Mouse (Mus musculus) right cerebral cortex, adult 2 months (tissue): ENCODE data around the gene 5330417H12Rik.
A peak's percentile ranks its signal among the peaks of the same experiment; 100 is the strongest.

Experiments
- DNase-seq, 2 experiments: peaks; one replicate each; pipeline ENCODE4 v3.0.0; 2021 to 2022; ENCODE audit warnings: low spot score in 2 of 2

5330417H12Rik gene

DNA sequence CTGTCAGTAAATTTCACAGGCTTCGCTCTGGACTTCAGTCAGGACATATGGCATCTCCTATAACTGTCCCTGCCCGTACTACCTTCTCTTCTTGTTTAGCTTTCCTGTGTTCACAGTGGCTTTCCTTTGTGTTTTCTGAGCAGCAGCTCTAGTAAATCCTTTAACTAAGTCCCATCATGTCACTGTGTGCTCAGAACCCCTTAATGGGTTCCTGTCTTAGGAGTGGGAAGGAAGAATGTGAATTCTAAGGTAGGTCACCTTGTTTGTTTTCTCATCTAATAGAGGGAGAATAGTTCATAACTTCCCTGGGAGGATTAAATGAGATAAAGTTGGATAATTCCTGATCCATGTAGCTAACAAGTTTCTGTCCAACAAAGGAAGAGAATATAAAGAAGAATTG, at the start of gene 5330417H12Rik:
TSS of gene 5330417H12Rik (minus strand) at position 101 of the 400 bp plus-strand sequence.
- DNase-seq = no peak

DNA sequence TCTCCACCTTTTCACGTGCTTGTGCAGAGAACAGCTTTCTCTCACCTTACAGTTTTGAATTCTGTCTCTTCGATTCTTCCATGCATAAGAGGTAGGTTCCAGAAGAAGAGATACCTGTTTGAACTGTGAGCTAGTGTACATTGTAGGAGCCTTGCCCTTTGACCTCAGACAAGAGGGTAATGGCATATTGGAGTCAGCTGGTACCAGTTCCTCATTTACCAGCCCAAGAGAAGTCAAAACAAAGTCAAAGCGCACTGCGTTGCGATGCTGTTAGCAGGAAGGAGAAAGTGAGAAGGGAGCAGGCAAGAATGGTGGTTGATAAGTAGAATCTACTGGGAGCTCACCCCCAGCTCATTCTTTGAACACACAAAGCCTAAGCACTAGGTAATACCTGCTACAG, 43.6 kb upstream of the 5330417H12Rik start:
- no peak for DNase-seq

DNA sequence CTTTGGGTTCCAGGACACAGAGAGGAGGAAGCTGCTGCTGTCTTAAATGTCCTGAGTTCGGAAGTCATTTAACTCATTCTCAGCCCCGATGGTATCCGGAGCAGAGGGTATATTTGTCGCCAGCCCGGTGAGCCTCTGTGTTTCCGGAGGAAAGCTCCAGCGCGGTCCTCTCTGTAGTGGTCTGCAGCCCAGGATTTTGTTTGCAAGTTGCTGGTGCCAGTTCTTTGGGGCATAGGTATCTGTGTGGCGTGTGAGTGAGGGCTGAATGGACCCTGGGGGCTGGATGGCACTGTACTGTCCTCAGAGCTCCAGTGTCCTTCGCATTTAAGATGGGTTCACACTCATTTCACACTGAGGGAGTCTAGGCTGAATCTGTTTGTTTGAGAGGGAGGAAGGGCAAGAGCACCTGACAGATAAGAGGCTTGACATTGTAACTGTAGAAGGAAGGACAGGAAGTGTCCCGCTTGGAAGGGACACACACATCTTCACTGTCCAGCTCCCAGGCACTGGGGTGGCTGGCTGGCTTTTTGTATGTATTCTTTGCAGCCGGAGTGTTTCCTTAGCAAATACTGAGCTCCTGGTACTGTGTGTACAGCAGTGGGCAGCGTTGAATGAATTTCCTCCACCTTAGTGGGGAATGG, 41.4 kb upstream of the 5330417H12Rik start:
- no peak for DNase-seq

DNA sequence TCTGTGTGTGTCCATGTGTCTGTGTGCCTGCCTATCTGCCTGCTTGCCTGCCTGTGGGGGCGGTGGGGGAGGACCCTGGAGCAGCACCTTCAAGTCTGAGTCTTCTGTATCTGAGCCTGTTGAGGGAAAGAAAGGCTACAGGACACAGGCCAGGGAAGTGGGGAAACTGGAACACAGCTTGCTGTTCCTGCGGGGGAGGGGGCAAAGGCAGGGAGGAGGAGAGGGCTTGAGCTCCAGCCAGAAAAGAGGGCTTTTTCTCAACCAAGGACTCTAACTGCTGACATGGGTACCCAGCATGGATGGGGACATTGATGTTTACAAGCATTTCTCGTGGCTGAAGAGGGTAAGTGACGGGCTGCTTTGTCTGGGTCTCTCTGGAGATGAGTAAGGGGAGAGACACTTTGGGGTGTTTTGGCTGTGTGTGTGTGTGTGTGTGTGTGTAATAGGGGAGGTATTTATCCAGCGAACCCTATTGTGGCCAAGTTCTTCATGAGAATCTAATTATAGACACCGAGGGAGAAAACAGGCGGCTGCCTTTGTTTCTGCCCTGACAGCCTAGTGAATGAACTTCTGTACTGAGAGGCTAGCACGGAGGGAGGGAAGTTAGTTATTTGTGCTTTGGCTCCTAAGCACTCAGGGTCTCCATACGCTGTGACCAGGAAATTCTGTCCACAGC, 40.8 kb upstream of the 5330417H12Rik start:
- peak; percentile 20 to 40 for DNase-seq

DNA sequence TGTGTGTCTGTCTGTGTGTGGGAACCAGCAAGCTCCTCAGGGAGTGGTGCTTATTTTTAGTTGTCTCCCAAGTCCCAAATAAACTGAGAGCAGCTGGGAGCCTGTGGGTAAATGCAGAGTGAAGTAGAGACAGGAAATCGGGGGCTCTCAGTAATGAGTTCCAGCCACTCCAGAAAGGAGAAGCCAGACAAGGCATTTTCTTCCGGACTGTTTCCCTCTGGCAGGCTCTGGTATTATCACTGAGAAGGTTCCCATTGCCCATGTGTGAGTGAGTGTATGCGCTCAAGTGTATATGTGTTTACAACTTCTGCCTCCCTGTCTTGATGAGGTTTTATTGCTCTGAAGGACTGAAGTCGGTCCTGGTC, 40.2 kb upstream of the 5330417H12Rik start:
- DNase-seq = peak; percentile 32 to 41

DNA sequence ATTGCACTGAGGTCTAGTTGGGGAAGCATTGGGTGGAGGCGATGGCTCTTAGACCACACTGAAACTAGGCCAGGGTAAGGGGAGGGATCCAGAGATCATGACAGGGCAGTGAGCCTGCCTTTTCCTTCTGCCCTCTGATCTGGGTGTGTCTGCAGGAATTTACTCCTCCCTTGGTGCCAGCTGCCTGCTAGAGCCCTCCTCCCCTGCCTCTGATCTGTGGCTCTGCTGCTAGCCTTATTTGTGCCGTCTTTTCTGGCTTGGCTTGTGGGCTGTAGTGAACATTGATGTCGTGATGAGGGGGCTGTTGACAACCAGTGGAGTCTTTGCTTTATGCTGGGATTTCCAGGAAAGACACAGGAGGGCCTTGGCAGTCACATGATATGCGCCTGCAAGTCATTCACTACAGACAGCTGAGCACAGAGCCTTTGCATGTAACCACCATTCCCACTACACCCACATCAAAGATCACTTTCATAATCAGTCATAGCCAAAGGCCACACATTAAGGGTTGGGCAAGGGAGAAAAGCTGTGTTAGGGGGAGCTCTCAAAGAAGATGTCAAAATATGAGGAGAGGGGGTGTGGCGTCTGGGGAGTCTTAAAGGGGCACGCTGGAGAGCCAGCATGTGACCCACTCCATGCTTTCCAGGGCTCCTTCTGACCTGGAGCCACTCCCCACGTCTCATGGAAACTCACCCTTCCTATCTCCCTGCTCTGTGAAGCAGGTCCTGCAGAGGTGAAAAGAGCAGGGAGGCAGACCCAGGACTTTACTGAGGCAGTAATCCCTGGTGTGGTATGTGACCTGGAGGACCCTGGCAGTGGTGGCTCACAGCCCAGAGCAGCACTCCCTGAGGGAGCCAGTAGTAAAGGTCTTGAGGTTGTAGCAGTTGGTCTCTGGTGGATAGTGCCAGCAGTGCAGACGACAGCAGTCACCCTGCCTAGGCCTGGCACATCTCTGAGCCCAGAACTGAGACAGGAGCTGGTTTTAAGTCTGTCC, 39.4 kb upstream of the 5330417H12Rik start:
- peak in 1 of 2 experiments; percentile 4 for DNase-seq

DNA sequence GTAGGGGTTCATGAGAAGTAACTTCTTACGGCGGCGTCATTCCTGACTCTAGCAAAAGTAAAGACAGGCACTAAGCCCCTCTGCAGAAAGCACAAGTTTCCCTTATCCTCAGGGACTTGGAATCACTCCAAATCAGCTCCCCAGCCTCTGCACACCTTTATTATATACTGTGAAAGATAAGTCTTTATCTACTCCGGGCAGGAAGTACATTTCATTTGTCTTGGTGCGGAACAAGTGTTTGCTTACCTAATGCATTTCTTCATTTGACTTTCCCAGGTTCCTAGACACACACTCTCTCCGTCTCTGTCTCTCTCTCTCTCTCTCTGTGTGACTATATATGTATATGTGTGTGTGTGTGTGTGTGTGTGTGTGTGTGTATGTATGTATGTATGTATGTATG, 38.7 kb upstream of the 5330417H12Rik start:
- no peak for DNase-seq

DNA sequence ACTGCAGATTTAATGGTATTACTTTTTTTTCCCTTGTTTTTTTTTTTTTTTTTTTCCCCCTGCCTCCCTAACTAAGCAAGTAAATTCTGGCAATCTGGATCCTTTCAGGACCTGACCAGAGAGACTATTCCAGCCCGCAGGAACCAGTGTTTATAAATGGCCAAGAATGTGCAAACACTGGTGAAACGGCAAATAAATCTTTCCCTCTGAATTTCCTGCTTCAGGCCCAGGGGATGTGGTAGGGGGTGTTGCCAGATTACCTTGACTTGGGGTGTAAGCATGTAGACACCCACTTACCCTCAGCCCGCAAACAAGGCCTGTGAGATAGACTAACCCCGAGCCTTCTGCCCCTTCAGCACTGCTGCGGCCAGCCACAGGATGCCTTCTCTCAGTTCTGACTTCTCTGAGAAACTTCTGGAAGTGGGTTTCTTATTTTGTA, 36.9 kb upstream of the 5330417H12Rik start:
- no peak for DNase-seq

DNA sequence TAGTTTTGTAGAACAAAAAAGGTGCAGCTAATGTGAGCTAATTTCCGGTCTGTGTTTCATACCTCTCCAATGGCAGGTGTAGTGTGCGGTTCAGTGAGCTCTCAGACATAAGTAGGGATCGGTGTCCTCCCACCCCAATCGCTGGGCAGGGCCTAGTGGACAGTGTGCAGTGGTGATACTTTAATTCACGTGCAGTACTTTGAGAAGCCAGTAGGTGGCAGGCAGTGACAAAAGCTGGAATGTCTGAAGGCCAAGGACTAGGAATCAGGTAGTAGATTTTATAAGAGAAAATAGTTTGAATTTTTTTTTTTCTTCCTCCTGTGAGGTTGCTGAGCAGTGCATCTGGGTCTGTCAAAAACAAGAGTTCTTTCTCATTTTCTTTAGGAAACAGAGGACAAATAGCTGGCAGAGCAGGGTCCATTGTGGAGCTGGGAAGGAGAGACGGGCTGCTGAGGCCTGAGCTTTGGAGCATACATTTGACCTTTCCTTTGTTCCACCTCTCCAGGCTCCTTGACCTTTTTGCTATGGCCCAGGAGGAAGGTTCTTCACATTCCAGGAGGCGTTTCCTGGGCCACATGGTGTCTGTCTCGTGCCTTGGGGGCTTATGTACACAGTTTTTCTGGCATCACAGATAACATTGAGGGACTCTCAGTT, 36.4 kb upstream of the 5330417H12Rik start:
- peak; percentile 83 to 86 for DNase-seq

DNA sequence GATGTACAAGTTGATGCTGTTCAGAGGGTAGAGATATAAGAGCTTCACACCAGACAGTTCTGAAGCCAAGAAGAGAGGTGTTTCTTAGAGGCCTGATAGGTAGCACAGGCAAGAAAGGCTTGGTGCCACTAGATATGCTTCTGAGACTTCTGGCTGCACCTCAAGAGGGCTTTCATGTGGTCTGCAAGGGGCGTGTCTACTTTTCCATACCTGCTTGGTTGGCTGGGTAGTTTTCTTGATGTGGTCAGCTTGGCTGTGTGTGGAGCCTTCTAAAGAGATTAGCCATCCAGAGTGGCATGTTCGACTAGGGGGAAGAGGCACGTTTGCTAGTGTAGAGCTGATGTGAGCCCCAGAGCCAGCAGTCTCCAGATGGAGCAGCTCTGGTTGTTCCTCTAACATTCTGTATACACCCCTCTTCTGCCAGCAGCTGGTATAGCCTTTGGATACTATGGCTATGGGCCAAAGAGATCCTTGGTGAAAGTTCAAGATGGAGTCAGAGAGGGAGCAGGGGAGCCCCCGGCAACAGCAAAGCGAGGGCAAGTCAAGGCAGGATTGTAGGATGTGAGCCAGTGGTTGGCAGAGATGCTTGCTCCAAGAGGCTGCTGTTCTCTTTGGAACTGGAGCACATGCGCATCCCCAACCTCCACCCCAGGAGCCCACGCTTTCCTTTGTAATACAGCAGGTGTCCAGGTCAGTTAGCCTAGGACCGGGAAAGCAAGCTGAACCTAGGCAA, 34.4 kb upstream of the 5330417H12Rik start:
- DNase-seq = no peak

DNA sequence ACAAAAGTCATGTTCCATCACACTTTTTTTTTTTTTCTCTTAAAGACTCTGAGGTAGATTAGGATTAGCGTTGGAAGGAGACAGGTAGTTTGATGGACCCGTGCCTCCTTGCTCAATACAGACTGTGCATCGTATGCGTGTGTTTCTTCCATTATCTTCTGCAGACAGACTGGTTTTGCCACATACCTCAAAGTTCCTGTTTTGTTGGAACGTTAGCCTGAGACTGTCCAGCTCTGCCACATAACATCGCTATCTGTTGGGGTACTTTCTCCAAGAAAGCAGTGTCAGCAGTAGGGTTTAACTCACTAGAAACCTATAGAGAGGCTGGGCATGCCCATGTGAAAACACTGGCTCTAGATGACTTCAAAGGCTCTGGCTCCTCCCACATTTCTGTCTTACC, 31.5 kb upstream of the 5330417H12Rik start:
- no peak for DNase-seq

DNA sequence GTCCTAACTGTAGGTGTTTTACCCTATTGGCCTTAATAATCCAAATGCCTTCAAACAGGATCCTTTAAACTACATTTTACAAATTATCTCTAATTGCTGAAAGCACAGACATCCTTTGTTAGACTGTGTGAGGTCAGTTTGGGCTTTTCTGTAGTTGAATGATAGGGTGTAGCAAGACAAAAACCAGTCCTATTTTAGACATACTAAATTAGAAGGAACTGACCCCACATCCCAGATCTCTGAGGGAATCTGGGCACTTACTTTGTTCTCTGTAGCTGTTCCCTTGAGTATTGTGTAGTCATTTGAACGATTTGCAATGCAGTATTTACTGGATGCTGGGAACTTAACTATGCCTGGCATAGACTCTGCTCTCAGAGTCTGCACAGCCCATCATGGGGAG, 26.9 kb upstream of the 5330417H12Rik start:
- DNase-seq = no peak

DNA sequence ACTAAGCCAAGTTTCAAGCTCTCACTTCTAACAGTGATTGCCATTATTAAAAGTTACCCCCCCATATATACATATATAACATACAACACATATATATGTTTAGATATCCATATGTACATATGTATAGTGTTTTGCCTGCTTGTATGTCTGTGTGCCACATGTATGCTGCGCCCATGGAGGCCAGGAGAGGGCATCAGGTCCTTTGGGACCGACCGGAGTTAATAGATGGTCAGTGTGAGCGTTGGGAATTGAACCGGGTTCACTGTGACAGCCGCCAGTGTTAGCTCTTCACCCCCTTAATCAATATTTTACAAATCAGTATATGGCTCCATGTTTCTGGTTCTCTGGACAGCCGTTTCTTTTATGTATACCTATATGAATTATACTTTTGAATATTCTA, 25.0 kb upstream of the 5330417H12Rik start:
- DNase-seq = no peak

DNA sequence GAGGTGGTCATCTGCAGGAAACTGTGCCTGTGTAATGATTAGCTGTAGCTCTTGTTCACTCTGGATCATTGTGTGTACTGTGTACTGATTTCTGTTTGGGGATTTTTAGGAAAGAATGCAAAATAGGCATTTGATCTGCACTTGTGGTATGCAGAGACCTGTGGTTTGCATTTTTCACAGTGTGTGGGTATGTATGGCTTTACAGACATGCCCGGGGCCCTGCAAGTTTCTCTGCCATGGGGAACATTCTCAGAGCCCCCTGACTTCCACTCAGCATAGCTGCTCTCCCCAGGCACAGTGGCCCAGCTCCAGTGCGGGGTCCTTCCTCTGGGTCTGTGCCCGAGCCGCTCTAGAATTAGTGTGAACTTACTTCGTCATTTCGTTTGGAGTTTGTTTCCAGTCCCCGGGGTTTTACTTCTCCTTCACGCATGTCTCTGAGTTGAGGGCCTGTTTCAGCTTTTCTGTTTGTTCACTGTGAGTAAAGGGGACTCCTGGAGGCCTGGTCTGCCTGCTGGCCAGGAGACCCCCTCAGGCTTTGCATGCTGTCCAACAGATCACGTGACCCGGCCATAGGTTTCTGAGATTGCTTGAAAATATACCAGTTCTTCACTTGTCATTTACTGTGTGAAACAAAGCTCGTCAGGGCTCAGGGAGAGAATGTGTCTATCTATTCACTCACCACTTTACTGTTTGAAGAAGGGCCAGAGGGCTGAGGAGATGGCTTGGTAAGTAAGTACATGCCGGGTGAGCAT, 24.2 kb upstream of the 5330417H12Rik start:
- DNase-seq = no peak

DNA sequence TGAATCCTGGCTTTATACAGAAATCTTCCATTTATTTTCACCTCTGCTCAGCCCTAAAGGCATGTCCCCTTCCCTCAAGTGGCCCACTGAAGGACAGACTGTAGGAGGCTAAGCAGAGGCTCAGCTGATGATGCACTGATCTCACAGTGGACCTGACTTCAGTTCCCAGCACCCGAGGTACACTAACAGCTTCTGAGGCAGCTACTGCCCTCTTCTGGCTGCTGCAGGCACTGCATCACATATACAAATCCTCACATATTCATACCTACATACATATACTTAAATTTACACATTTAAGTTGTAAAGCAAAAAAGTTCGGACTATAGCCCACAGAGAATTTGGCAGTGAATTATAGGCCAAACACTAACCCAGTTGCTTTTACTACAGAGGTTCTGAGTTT, 20.0 kb upstream of the 5330417H12Rik start:
- no peak for DNase-seq

DNA sequence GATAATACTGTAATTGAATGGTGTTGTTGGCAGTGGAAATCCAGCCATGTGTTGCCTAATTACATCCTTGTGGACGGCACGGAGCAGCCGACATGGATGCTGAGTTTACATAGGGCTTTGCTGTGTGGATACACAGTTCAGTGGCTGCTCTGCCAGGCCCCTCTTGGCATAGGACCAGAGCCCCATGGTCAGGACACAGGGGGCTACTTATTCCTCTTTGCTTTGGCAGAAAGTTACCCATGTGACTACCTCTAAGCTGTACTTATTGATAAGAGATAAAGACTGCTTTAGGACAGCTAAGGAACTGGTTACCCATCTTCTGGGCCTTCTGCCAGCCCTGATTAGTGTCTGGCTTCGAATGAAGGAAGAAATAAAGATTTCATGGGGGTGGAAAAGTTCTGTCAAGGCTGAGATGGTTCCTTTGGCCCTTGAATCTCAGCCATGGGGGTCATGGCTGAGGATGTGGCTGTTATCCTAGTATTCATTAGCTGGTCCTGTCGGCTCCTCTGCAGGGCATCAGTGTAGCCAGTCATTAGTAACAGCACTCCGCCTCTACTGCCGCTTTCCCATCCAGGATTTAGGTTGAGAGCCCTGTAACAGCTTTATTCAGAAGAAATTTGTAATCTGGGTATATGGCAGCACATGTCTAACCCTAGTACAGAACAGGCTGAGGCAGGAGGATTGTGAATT, 17.8 kb upstream of the 5330417H12Rik start:
- no peak for DNase-seq

DNA sequence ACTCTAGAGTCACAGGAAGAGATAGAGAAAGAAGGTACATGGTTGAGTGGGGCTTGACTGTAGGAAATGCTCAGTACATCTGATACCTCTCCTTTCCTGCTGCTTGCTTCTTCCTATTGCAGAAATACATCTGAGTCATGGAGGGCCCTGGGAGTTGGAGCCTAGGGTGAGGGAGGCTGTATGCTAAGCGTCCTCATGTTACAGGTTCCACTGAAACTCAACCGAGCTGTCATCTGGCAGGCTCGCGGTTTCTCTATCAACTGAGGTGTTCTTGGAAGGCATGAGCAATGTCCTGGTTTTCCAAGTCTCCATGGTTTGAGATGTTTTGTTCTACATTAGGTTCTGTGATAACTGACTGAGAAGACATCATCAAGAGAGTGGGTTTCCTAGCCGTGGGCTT, 13.1 kb upstream of the 5330417H12Rik start:
- DNase-seq = no peak

DNA sequence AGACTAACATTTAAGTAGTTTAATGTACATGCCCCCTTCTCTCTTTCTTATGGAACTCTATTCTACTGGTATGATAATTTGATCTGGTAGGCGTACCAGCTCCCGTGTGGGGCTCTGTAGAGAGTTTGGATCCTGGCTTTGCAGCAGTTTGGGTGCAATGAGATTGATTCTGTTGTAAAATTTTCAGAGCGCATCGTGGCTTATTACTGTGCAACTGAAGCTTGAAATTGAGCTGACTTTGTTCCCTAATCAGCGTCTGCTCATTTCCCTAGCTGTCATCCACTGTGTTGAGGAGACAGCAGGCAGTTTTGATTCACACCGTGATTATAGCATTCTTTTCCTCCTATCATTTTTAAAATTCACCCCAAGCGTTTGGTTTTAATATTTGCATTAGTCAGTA, 12.4 kb upstream of the 5330417H12Rik start:
- no peak for DNase-seq

DNA sequence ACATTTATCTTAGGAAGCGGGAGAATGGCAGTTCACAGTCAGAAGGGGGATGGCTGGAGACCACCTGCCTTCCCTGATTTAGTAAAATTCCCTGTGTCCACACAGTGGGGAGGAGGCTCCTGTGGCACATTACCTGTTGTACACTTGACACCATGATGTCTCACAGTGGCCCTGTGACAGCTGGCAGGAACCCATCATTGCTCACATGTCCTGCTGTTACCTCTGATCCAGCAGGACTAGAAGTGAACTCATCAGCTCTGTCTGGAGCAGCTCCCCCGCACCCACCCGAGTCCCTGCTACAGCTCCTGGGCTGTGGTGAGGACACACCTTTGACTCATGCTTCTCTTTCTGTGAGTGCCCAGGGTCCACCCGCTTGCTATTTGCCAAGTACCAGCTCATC, 8.2 kb upstream of the 5330417H12Rik start:
- DNase-seq = no peak

DNA sequence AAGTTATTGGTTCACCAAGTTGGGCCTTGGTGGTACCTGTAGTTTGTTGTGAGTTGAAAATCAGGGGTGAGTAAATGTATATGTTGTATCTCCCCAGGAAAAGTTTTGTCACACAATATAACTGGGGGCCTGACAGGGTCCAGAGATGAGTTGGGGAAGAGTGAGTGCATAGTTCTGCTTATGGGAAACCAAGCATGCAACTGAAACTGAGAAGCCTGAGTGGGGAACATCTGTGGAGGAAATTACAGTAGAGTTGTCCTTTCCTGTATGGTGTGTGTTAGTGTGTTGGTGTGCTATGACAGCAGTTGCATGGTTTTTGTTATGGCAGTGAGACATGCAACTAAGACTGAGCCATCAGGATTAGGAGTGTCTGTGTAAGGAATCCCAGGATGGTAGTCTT, 3.4 kb upstream of the 5330417H12Rik start:
- DNase-seq = no peak
